Mouse (Mus musculus) liver, embryonic 14.5 days (tissue): ENCODE measurements around the gene Prdm11. TPM values are rescaled to one million over a fixed set of nuclear protein-coding genes. Genes with fewer than 3 reads are reported as not detected.

Source experiments
- ATAC-seq: fragments of 200-750 bp; cut with Nextera tagmentation; 2 replicates; pipeline ENCODE4 v1.8.0; 2017; ENCODE audit warnings: moderate number of reproducible peaks, mild to moderate bottlenecking, moderate library complexity; ENCODE audit not compliant: insufficient read depth
- DNase-seq, 3 experiments: peaks; one replicate each; pipeline ENCODE4 v3.0.0-alpha.2; 2012 to 2013; ENCODE audit warnings: low read depth in 3 of 3, low spot score in 3 of 3
- H3K27ac ChIP-seq: fragments of 300-500 bp; sonication (generic); 2 replicates; pipeline ENCODE4 v1.5.1; 2014; ENCODE audit warnings: moderate library complexity, mild to moderate bottlenecking, control low read depth, inconsistent platforms
- H3K27me3 ChIP-seq: fragments of 300-500 bp; sonication (generic); 2 replicates; pipeline ENCODE4 v1.6.1; 2014; ENCODE audit warnings: mild to moderate bottlenecking, low read length, moderate library complexity; ENCODE audit not compliant: control insufficient read depth, insufficient read depth
- H3K36me3 ChIP-seq: fragments of 300-500 bp; sonication (generic); replicated peaks from 2 replicates; pipeline ENCODE4 v1.6.1; 2014; ENCODE audit warnings: low read depth; ENCODE audit not compliant: control insufficient read depth, insufficient read depth
- H3K4me1 ChIP-seq, 2 experiments: fragments of 200-500 bp in 1 of 2; fragments of 300-500 bp in 1 of 2; sonication (generic) in 1 of 2; replicated peaks; 2 replicates each; pipeline ENCODE4 v1.6.1; 2012 to 2014; ENCODE audit warnings: antibody characterized with exemption in 1 of 2, inconsistent platforms in 1 of 2, low read length in 1 of 2; ENCODE audit not compliant: control insufficient read depth in 2 of 2, insufficient read depth in 2 of 2
- H3K4me2 ChIP-seq: fragments of 300-500 bp; sonication (generic); 2 replicates; pipeline ENCODE4 v1.6.1; 2014; ENCODE audit warnings: low read depth, mild to moderate bottlenecking, control low read depth, moderate library complexity
- H3K4me3 ChIP-seq, 2 experiments: fragments of 200-500 bp in 1 of 2; fragments of 300-500 bp in 1 of 2; sonication (generic) in 1 of 2; 2 replicates each; pipeline ENCODE4 v1.5.1; 2012 to 2014; ENCODE audit warnings: low read depth in 2 of 2, low read length in 2 of 2, mild to moderate bottlenecking in 2 of 2, control low read depth in 1 of 2, inconsistent platforms in 1 of 2, moderate library complexity in 1 of 2; ENCODE audit not compliant: insufficient read depth in 1 of 2
- H3K9ac ChIP-seq: fragments of 300-500 bp; sonication (generic); replicated peaks from 2 replicates; pipeline ENCODE4 v1.6.1; 2014; ENCODE audit warnings: mild to moderate bottlenecking, control low read depth, moderate library complexity
- H3K9me3 ChIP-seq: fragments of 300-500 bp; sonication (generic); 2 replicates; pipeline ENCODE4 v1.6.1; 2016; ENCODE audit warnings: low read length, mixed read lengths; ENCODE audit not compliant: control insufficient read depth
- CTCF ChIP-seq: IDR thresholded peaks from 2 replicates; pipeline ENCODE4 v1.5.1; 2016; ENCODE audit warnings: antibody characterized with exemption, low read depth, control low read depth
- EP300 ChIP-seq: IDR thresholded peaks from 2 replicates; pipeline ENCODE4 v1.6.1; 2016; ENCODE audit warnings: antibody characterized with exemption, low read depth
- WGBS: fragments of 180-500 bp; shearing (Covaris S2); extraction: QIAGEN DNeasy Blood & Tissue Kit; methylation state at CpG from one replicate; pipeline ENCODE4 v1.1.7; 2014; ENCODE audit not compliant: insufficient replicate concordance; 5-methylcytosine and 5-hydroxymethylcytosine counted together
- polyA plus RNA-seq, 2 experiments: library from polyadenylated mRNA; depleted of rRNA in 1 of 2; stranded (reverse) in 1 of 2; unstranded in 1 of 2; fragments of >200 nt; fragmentation: Nextera tagmentation in 1 of 2; extraction: Ambion mirVana in 1 of 2; gene quantifications; 2 replicates each; pipeline versions ENCODE4 v1.2.1 to v1.2.3; 2012 to 2014

Prdm11 gene
- polyA plus RNA-seq, 2 experiments, result 1.8 to 3.7 TPM

GRCm38 (mm10) chr2:93063347-93063746, 17.4 kb upstream of the Prdm11 start:
- 23% methylated on average over 2 of the region's 2 CpGs for WGBS
- Histone ChIP-seq H3K4me1 (no peaks in the 10 kb centered on the region), H3K9ac (no peak overlapping the region), H3K4me3 (no peak overlapping the region), H3K36me3 (no peaks in the 10 kb centered on the region), H3K27ac (no peak overlapping the region), H3K4me2 (no peak overlapping the region), H3K27me3 (no peaks in the 10 kb centered on the region), H3K9me3 (no peaks in the 10 kb centered on the region)
- TF ChIP-seq EP300 (no peak), CTCF (peak; percentile 77)
- DNase-seq, result no peak
- ATAC-seq, result no peak

DNA sequence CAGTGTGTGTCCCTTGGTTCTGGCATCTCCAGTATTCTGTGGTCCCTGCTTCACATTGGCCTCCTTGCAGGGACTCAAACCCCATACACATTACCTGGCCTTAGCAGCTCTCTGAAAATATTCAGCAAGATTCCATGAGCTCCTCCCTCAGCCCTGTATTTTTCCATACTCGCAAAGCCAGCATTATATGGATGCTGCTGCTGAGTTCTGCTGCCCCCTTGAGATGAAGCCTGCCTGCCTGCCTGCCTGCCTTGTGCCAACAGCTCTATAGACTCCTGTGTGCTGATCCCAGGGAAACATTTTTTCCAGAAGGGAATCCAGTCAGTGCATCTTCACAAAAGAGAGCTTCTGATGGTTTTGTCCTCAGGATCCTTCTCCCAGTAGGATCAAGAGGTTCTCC, 5.9 kb upstream of the Prdm11 start:
- TF ChIP-seq CTCF (0 out of 2 replicates have a peak, but pooled peaks have one; percentile 31), EP300 (no peak)
- Histone ChIP-seq H3K4me3 (no peak overlapping the region), H3K27ac (no peak overlapping the region), H3K27me3 (no peaks in the 10 kb centered on the region; the same call in 1 of the 2 replicates), H3K9ac (no peak overlapping the region), H3K9me3 (no peaks in the 10 kb centered on the region), H3K36me3 (no peaks in the 10 kb centered on the region), H3K4me1 (no peaks in the 10 kb centered on the region; a peak in 1 of 4 replicates), H3K4me2 (no peak overlapping the region)
- ATAC-seq, result no peak
- no peak for DNase-seq
- 30% methylated on average over 1 of the region's 1 CpGs for WGBS

DNA sequence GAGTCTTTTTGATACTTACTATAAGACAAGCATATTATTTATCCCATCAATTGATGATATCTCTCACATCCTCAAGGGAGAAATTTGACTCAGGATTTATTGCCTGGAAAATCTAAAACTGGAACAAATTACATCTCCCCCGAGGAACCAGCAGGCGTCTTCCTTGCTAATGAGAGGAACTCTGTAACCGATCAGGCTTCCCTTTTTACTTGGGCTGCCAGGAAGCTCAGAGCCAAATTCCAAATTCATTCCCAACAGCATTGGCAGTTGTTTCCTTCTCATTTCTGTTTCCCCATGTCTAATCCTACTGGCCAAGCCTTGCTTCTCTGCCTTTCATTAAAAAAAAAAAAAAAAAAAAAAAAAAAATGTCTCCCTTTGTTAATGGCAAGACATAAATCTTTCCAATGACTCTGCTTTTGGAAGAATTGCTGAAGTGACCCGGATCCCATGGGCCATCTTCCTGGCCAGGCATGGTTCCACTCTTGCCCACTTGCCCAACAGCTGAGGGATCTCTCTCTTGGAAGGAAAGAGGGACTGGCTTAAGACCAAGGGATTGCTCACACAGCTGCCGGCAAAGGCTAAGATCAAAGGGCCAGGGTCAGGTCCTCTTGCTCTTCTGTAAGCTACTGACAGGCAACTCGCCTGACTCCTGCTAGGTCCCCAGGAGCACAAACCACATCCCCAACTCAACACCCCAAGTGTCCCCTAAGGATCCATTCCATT, 2.8 kb upstream of the Prdm11 start:
- DNase-seq, result no peak
- Histone ChIP-seq H3K9me3 (no peaks in the 10 kb centered on the region), H3K27me3 (no peaks in the 10 kb centered on the region; the same call in 1 of the 2 replicates), H3K36me3 (no peaks in the 10 kb centered on the region), H3K4me2 (no peak overlapping the region), H3K4me1 (peaks cover 3 to 14% of the 10 kb centered on the region in 2 experiments; a peak in 3 of 4 replicates), H3K27ac (no peak overlapping the region), H3K4me3 (no peak overlapping the region), H3K9ac (no peak overlapping the region)
- TF ChIP-seq EP300 (no peak), CTCF (no peak)
- 37% methylated on average over 6 of the region's 6 CpGs for WGBS
- no peak for ATAC-seq

- no peak for TF ChIP-seq CTCF
- TF ChIP-seq EP300, result no peak
- ATAC-seq (no peak), DNase-seq (no peak)
- WGBS, result 56% methylated on average over 7 of the region's 7 CpGs
- H3K27ac ChIP-seq, result no peak overlapping the region
- no peak overlapping the region for H3K9ac ChIP-seq
- H3K27me3 ChIP-seq, result no peaks in the 10 kb centered on the region; the same call in 1 of the 2 replicates
- no peaks in the 10 kb centered on the region for H3K36me3 ChIP-seq
- H3K4me2 ChIP-seq, result no peak overlapping the region
- H3K9me3 ChIP-seq, result no peaks in the 10 kb centered on the region
- no peak overlapping the region for H3K4me3 ChIP-seq
- H3K4me1 ChIP-seq, result peaks cover 6 to 16% of the 10 kb centered on the region in 2 experiments; a peak in 3 of 4 replicates
Observed at GRCm38 (mm10) chr2:93047491-93048050, 1.6 kb upstream of the Prdm11 start.

GRCm38 (mm10) chr2:93047036-93047435, 1.1 kb upstream of the Prdm11 start:
- Histone ChIP-seq H3K4me1 (peaks cover 6 to 16% of the 10 kb centered on the region in 2 experiments; a peak in 3 of 4 replicates), H3K4me3 (no peak overlapping the region), H3K9ac (no peak overlapping the region), H3K36me3 (no peaks in the 10 kb centered on the region), H3K27me3 (no peaks in the 10 kb centered on the region; the same call in 1 of the 2 replicates), H3K4me2 (no peak overlapping the region), H3K9me3 (no peaks in the 10 kb centered on the region), H3K27ac (no peak overlapping the region)
- 73% methylated on average over 6 of the region's 6 CpGs for WGBS
- no peak for ATAC-seq
- DNase-seq, result no peak
- TF ChIP-seq CTCF (no peak), EP300 (no peak)
